Mouse (Mus musculus) hindlimb bud, embryonic 11.5 days (tissue): ENCODE data around the gene Stn1.
"Not testable (repeated sequence)": the region's sequence is repeated elsewhere in the genome, so short reads cannot be mapped to it uniquely, and the experiment has no call there.

ENCODE experiments used
- DNase-seq: peaks from one replicate; pipeline ENCODE4 v3.0.0-alpha.2; 2012; ENCODE audit warnings: low read depth, low spot score; ENCODE audit errors: extremely low spot score

The Stn1 gene

DNA sequence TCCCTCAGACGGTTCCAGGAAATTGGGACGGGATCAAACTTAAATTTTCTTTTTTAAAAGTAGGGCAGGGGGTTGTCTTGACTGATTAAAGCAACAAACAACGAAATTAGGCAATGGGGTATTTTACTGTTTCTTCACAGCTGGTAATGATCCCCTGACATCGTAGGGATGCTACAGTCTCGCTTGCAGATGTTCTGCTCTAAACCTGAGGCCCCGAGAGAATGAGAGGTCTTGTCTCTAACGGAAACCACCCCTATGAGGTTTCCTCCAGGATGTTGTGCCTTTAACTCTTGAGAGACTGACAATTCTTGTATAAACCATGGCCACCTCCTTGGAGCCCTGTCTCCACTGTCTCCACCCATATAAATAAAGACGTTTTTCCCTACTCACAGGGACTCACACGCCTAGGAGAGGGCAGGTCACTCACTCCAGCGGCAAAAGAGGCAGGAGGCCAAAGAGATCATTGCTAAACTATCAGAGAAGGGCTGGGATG is at the start of gene Stn1:
Stn1 (minus strand) TSS at position 208 of the 493 bp plus-strand sequence.
- no peak for DNase-seq

DNA sequence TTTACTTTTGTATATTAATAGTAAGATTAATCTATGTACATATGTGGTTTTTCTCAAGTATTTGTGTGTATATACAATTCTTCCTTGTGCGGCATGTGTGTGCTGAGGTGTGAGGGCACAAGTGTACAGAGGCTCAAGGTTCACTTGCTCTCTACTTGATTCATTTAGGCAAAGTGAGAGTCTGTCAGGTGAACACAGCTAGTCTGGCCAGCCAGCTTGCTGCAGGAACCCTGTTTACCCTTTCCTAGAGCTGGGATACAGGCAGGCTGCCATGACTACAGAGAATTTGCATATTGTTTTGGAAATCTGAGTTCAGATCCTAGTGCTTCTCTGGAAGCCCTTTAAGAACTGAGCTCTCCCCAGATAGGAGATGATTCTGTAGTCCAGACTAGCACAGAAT is 49.7 kb upstream of the Stn1 start:
- DNase-seq = no peak

DNA sequence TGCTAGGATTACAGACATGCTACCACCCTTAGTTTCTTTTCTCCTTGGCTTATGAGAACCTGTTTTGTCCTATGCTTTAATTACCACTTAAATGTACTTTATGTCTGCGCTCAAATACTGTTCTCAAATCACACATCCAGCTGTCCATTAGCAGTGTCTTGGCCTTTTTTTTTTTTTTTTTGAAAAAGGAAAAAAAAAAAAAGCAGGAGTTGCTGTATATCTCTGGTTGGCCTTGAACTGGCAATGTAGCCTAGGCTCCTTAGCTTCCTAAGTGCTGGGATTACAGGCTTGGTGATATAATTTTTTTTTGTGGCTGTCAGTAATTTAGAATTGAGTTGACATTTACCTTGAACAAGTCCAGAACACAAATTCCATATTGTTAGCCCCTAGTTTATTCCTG is 48.5 kb upstream of the Stn1 start:
- DNase-seq = no peak

DNA sequence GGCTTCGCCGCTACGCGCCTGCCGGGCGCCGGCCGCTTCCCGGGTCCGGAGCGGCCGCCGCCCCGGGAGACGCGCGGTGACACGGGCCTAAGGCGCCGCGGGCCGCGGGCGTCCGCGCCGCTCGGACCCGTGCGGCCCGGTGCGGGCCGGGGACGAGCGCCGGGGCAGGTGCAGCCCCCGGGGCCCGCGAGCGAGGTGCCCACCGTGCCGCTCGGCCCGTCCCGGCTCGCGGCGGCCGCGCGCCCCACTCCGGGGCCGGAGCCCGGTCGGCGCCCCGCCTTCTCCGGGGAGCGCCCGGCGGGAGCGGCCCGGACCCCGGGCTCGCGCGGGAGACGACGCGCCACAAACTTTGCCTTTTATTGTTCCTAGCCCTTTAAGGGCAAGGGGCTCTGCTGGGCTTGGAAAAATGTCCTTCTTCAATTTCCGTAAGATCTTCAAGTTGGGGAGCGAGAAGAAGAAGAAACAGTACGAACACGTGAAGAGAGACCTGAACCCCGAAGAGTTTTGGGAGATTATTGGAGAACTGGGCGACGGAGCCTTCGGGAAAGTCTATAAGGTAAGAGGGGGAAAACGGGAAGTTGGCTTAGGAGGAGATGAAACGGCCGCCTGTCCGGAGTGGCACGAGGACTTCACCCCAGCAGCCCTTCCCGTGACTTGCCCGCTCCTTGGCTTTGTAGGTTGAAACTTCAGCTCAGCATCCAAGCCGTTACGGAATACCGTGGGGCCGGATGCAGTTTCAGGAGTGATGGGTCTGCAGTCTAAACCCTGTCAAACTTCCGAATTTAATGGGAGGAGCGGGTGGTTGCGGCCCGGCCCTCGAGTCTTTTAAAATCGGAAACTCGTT is 42.7 kb upstream of the Stn1 start:
- no peak for DNase-seq

DNA sequence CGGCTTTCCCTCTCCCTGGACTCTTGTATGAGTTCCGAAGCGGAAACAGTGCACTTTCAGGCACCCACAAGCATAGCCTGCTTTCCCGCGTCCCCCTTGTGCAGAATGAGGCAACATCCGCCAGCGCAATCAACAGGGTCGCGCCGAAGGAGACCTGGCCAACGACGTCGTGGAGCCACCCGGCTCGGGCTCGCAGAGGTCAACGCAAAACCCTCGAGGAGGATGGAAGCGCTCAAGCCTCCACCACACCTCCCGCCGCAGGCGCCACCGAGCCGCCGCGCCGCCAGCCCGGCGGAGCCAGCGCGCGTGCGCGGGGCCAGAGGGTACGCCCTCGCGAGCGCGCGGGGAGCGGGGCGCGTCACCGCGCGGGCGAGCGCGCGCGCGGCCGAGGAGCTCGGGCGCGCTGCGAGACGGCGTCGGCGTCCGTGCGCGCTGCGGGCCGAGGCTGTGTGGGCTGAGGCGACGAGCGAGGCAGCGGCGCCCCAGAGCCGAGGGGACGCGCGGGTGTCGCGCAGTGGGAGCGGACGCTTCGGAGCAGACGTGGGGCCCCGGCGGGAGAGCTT is 42.0 kb upstream of the Stn1 start, which contains the start of gene Slk:
Slk (plus strand) TSS at position 454 of the 563 bp plus-strand sequence.
- DNase-seq = no peak

DNA sequence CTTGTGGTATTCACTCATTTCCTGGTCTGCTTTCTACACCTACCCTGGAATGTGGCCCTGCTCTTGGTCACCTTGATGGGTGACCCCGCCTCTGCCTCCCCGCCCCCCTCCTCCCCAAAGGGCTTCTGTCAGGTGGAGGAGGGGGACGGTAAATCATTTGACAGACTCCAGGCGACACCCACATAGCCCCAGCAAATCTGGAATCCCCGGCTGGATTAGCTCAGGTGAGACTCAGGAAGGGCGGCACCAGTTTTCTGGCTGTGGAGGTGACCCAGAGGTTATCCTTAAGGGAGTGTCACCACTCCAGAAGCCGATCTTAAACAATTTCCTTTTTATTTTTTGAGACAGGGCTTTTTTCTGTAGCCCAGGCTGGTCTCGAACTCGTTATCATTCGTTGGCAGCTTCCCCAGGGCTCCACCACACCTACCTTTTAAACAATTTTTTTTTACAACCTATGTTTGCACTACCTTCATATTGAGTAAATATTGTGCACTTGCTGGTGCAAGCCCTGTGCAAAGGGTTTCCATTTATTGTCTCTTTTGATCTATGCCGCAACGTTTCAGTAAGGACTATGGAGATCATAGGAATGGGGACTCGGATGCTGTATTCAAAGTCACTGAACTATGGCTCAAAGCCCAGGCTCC is 41.4 kb upstream of the Stn1 start:
- no peak for DNase-seq

DNA sequence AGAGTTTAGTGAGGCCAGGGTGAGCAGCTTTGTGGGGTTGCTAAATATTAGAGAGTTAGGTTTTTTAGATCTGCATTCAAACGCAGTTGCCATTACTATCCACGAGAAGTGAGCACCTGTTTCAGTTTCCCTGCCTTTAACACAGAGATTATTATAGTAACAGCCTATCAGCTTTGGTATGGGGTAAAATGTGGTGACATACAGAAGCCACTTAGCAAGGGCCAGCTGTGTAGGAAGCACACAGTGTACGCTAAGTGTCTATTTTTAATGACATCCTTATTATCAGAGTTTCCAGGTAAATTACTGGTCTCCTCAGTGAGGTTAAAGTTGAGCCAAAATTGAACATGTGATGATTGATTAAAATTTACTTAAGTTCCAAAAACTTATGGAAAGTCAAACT is 36.4 kb upstream of the Stn1 start:
- DNase-seq = no peak

DNA sequence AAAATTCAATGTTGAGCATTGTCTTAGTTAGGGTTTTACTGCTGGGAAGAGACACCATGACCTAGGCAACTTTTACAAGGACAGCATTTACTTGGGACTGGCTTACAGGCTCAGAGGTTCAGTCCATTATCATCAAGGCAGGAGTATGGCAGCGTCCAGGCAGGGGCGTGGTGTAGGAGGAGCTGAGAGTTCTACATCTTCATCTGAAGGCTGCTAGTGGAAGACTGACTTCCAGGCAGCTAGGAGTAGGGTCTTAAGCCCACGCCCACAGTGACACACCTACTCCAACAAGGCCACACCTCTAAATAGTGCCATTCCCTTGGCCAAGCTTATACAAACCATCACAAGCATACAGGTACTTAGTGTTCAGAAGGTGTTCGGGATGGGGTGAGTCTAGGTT is 34.7 kb upstream of the Stn1 start:
- not testable (repeated sequence) for DNase-seq

DNA sequence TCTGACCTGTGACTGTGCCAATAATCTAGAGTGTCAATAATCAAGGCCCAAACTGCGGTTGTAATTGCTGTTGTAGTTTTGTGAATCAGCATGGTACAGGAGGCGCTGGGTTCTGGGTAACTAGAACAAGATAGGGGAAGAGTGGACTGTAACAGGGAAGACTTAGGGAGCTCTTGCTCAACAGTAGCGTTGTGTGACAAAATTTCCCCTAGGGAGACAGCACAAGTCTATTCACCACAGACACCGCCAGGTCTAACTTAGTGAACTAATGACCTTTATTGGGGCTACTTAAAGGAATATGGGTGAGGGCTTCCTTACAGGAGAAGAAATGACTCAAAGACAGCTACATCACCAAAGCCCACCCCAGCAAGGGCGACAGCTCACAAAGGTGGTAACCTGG is 32.7 kb upstream of the Stn1 start:
- no peak for DNase-seq

DNA sequence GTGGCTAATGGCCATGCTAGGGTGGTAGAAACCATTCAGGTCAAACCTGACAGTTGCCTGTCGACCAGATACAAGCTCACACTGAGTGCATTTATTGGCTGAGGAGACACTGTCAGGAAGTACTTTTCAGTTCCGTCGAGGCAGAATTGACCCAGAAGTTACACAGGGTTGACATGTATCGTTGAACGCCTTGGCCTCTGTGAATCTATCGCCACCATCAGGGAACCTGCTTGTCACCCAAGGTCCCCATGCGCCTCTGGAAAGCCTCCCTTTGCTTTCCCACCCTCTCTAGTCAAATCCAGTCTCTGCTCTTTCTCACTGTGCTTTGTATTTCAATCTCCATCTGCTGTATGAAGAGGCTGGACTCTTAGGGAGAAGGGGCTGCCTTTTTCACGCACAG is 28.7 kb upstream of the Stn1 start:
- DNase-seq = no peak

DNA sequence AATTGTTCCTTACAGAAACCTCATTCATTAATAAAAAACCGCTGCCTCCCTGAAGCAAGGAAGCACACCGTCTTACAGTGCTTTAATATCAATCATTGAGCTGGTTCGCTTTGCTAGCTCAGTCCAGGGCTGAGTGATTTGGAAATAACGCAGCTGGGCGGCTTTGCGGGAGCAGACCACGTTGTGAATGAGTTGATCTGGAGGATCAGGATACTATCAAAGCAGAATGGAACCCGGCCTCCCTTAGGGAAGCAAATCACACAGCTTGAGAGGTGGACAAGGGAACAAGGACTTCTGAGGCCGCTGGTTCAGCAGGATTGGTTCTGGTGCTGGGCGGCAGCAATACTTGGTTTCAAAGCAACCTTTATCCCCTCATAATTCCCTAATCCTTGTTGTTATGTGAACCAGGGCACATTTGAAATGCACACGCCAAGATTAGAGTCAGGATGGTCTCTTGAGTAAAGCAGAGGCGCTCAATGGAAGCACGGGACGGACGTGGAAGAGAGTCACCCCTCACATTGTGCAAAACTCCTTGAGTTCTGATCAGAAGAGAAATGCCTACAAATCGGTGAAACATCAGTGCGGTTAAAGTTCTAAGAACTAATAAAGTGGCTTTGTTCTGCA is 27.8 kb upstream of the Stn1 start:
- no peak for DNase-seq

DNA sequence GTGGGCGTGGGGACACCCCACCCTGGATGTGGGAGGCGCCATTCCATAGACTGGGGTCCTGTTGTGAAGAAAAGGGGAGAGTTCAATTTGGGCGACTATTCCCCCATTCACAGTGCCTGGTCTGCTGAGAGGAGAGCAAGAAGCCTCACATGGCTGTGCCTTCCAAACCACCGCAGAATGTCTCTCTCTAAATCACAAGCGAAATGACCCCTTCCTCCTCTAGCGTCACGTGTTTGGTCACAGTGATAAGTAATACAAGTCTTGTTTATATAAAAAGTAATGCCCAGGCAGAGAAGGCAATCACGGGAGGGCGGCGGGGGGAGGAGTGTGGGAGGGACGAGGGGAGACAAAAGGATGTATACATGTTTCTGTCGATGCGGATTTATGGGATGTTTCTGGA is 26.4 kb upstream of the Stn1 start:
- no peak for DNase-seq

DNA sequence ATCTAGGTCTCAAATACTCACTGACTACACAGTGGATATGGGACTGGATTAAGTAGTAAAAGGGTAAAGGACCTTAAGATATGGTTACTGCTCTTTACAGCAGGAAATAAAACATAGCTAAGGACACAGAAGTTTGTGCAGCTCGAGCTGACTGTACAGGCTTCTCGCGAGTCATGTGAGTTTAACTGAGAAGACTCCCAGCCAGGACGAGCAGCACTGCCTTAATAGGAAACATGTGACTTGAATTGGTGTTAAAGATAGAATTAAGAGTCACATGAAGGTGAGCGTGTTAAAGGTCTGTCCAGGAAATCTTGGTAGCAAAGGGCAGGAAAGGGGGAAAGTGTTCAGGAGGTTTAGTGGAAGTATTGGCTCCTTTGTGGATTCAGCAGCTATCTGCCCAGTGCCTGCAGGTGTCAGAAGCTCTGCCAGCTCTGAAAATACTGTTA is 24.7 kb upstream of the Stn1 start:
- DNase-seq = no peak

DNA sequence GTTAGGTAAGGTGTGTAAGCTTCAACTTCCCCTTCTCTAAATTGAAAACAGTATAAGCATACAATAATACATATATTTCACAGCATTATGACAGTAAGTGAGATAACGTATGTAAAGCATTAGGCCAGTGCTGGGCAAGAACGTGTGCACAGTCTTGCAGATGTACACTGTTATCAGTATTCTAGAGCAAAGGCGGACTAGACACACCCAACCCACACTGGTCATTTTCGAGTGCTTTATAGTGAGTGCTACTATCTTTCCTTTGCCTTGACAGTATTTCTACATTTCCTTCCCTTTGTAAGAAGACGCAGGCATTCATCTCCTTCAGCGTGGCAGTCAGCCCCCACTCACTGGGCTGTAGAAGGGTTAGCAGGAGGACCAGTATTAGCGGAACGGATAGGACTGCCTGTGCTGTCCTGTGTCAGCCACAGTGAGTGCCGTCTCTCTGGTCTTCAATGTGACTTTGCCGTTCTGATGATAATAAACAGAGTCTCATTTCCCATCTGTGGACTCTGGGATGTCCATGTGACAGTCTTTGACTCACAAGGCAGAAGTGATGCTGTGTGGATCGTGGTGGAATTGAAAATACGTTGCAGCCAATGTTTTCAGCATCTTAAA is 23.3 kb upstream of the Stn1 start:
- DNase-seq = no peak

DNA sequence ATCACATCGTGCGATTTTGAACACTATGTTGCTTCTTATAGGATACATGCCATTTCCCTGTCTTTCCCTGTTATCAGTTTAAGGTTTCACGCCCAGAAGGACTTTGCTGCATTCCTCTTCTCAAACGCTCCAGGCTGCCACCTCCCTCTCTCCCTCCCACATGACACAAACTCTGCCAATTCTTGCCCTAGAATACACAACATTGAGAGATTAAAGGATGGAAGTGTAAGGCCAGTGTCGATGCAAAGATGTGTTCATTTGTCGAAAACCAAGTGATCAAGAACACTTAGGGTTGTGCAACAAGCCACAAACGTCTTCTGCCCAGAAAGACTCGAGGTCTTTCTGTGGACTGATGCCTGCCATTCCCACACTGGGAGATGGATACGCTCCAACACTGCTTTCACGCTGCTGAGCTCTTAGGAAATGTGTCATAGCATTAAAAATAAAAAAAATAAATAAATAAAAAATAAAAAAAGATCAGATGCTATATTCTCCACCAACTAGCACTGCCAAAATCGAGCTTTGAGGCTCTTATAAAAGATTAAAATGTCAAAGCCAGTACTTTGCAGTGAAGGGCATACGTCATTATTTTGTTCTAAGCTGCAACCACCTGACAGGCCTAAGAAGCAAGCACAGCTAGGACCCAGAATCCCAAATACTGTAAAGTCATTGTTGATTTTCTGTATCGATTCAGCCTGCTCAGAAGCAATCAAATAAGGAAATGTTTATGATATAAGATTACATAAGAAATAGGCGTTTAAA is 22.6 kb upstream of the Stn1 start:
- no peak for DNase-seq

DNA sequence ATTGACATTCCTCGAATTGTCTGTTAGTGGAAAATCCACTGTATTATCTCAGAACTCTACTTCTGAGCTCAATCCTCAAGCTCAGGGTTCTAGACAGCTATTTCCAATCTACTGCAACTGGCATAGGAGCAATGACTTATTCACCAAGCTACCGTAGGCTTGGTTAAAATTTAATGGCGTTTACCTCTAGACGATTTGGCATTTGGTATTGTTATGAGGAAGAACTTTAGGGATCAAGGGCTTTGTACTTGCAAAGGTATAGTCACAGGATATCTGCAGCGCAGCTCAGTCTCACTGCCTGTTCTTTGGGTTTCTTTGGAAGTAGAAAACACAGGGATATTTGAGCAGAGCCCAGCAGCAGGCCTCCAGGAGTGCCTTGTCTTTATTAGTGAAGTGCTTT is 21.8 kb upstream of the Stn1 start:
- no peak for DNase-seq

DNA sequence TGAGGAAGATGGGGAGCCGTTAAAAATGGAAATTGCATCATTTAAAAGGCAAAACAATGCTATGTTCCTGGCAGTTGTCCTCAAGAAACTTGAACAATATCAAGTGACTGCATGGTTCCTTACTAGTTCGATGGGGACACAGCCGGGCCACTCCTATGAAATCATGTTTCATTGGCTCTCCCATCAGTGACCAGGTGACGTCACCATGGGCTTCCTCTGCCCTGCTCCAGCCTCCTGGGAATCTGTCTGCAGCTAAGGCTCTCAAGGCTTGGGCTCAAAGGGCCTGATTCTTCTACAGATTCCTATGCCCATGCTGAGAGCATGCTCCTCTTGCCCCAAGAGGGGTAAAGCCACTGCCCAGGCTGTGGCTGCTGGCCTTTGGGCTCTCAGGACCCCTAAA is 12.3 kb upstream of the Stn1 start:
- DNase-seq = no peak

DNA sequence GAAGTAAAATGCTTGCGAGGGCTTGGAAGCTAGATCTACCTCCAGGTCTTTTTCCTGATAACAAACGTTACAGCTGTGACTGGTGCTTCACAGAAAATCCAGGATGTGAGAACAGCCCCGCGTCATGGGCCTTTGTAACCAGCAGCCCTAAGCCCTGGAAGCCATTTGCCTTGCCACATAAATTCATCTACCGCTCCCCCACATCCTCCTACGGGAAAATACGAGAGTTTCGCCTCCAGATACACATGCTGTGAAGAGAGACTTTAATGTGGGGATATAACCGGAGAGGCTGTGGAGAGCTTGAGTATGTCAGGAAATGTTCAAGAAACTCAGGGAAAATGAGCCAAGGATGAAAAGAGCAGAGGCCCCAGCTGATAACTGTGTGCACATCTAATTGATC is 11.9 kb upstream of the Stn1 start:
- no peak for DNase-seq

DNA sequence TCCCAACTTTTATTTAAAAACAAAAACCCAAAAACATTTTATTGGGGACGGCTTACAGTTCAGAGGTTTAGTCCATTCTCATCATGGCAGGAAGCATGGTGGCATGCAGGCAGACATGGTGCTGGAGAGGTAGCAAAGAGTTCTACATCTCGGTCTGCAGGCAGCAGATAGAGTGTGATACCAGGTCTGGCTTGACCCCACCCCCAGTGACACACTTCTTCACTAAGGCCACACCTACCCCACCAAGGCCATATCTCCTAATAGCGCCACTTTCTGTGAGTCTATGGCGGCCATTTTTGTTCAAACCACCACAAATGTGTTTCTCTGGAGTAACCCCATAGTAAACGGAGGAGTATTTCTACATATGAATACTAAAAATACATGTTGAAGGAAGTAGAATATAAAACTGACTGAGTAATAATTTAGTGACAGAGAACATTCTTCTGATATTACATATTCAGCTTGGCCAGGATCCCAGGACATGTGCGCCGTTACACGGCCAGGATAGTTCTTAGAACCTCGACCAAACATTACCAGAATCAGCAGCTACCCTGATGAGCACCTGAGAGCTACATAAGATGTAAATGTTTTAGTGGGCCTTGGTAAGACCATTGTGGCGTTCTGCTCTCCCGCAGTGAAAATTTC is 11.2 kb upstream of the Stn1 start:
- DNase-seq = no peak

DNA sequence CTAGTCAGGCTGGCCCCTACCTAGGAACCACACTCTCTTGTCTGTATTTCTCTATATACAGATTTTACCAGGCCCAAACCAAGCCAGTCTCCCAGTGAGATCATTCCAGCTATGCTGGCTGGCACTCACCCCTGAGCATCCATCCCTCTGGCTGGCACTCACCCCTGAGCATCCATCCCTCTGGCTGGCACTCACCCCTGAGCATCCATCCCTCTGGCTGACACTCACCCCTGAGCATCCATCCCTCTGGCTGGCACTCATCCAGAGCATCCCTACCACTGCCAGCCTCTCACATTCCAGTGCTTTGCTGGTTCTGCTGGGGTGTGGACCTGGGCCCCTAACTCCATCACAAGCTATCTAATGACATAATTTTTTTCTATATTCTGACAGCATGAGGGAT is 8.2 kb upstream of the Stn1 start:
- DNase-seq = no peak
